Mouse (Mus musculus) yolk sac, embryonic 10.5 days (tissue): ENCODE data around the gene Taf1c.

ENCODE experiments used
- DNase-seq: peaks from one replicate; pipeline ENCODE4 v3.0.0-alpha.2; 2017; ENCODE audit warnings: low spot score

Gene Taf1c

DNA sequence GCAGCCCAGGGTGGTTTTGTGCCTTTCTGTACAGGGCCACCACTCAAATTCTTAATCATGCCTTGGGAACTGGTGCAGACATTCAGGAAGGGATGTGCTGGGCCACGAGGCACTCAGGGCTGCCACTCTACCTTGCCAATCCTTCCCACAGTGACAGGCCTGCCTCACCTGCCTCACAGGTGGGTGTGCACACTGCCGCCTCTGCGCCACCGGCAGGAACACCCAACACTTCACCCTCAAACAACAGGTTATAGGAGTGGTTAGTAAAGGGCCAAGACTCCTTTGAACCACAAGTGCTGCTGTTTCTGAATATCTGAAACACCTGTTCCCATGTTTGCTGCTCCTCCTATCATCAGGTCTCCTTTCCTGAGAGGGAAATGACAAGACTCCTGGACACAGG lies 32.6 kb downstream of the Taf1c start:
- no peak for DNase-seq

DNA sequence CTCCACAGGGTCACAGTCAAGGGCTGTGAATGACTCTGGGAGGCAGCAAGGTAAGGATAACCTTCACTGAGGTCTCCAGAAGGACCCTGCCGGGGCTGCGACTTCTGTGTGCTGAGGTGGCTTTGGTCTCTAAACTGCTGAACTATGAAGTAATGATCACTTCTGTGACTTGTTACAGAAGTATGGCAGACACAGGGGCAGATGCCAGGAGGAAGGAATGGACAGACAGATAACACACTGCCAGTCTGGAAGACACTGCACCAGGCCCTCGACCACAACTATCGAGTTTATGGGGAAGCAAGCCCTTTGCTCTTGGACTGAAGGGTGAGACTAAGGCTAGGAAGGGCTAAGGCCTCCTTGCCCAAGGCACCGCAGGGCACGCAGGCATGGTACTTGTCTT lies 33.9 kb downstream of the Taf1c start:
- DNase-seq: no peak

DNA sequence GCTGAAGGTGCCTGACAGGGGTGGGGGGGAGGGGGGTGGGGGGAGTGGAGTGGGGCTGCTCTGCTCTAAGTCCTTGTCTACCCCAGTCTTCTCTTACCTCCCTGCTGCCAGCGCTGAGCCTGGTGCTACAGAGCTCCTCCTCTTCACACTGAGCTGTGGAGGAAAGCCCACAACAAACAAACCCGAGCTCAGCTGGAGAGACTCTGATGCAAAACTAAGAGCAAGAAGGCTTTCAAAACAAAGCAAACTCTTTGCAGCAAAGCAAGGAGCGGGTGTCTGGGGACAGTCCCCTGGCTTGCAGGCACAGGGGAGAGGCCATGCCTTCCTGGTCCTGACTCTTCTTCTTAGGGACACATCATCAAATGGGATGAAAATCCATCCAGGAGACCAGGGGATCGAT lies 35.1 kb downstream of the Taf1c start:
- DNase-seq: no peak

DNA sequence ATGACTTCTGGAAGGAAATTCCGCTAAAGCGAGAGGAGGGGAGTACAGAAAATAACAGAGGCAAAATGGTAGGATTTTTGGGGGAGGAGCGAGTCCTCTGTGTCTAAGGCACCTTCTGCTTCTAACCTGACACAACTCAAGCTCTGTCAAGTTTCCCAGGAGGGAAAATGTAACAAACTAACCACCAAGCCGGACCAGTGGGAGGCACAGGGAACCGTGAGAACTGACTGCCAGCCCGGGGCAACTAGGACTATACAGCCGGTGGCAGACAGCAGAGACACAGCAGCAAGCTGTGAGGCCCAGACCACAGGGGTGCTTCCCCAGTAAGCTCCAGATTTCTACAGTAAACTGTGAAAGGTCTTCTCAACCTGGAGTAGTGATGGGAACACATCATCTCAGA lies 36.1 kb downstream of the Taf1c start:
- DNase-seq: no peak

DNA sequence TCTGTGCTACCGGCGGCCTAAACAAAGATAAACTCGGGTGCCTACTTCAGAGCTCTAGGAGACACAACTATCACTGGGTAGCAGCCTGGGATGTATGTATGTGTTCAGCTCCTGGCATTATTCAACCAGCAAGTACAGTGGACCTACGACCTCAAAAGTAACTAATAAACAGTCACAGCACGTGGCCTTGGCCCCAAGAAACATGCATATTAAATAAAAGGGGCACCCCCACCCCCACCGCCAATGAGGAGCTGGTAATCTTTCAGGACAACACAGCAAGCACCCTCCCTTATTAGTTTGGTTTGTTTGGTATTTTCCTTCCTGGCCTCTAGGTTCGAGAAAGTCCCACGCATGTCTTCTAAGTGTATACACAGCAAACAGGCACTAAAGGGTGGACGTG lies 36.8 kb downstream of the Taf1c start:
- no peak for DNase-seq

DNA sequence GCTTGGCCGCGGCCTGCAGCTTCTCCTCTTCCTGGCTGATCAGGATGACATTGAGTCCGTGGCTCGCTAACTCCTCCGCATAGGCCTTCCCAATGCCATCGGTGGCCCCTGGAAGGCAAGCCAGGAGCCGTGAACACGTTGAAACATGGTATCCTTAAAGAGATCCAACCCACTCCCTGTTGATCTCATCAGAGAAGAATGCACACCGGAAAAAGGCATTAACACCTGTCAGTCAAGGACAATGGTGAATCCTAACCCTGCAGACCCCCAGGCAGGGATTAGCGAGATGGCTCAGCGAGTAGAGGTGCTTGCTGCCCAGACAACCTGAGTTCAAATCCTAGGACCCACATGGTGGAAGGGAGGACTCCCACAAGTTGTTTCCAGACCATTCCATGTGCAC lies 38.7 kb downstream of the Taf1c start:
- no peak for DNase-seq

DNA sequence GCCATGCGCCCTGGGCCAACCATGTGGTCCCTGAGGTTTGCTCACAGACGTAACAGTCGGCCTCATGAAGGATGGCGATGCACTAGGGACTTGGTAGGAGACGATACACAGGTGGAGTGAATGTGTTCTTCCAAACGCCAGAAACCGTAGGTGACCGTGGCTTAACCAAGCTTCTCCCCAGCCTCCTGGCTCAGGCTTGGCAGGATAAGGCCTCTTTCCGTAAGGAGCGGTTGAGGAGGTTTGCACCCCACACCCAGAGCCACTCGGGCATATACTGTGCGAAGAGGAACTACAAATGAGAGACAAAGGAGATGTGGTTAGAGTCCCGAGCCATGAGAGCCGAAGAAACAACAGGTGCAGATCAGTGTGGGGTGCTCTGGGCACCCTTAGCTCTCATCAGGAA lies 41.2 kb downstream of the Taf1c start:
- DNase-seq: no peak

DNA sequence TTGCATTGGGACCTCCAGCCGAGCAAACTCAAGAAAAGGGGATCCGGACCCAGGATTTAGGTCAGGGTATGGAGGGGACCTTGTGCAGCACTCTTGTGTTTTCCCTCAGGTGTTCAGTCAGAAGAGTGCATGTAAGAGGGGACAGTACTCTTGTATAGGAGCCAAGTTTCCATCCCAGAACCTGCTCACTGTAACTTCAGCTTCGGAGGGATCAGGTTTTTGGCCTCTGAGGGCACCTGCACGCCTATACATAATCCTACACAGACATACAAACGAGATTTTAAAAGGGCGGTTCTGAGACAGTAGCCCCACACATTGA lies 45.7 kb downstream of the Taf1c start:
- no peak for DNase-seq

DNA sequence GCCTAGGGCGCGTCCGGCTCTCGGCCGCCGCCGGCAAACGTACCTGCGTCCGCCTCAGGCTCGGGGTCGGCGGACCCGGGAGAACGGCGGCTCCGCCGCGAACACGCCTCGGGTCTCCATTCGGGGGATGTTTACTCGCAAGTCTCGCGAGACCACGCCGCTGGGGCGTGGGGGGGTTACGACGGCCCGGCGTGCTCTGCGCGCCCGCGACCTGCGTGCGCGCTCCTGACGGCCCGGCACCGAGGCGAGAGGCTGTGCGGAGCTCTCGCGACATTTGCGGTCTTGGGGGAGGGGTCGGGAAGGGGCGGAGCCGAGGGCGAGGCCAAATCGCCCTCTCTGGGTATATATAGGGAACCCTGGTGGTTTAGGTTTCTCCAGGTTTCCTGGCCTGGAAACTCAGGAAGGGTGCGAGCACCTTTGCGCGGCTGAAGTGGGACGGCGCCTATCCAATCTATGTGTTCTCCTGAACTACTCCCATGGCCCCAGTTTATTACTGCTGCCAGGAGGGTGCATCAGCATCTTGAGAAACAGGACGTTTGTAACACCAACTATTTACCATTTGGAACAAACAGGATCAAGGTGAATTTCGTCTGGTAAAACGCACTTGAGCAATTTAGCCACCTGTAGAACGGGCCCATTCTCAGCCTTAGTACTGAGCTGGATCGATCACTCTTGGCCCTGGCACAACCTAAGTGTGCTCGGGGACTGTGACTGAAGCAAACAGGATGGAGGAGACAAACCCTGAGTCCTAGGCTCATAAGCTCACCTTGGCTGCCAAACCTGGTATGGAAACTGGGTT lies 46.2 kb downstream of the Taf1c start, which contains the start of gene Mbtps1:
Mbtps1 (minus strand) TSS at position 133 of the 799 bp plus-strand sequence.
- peak; percentile 98 for DNase-seq

DNA sequence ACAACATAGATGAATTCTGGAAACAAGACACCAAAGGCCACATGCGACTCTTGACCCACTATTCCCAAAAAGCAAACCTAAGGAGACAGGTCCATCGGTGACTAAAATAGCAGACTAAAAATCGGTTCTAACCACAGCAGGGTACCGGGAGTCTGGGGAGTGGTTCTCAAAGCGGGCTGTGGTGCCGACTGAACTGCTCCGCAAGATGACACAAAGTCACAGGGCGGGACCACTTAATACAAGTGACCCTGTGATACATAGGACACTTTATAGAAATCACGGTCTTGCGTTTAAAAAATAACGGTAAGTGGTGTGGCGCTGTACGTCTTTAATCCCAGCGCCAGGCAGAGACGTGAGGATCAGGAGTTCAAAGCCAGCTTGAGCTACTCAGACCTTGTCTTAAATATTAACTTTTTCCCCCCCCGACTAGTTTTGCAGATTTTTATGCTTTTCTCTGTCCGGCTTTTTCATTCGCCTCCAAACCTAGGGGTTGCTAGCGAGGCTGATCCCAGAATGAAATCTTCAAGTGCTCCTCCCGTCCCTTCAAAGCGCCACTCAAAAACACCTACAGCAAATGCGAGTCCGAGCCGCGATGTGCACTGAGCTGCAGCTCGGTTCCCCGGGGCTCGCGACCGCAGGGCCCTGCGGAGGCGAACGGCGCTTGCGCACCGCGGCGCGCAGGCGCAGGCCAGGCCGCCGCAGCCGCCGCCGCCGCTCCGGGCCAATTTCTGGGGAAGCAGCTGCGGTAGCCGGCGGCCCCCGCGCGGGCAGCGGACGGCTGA lies 47.0 kb downstream of the Taf1c start:
- no peak for DNase-seq

DNA sequence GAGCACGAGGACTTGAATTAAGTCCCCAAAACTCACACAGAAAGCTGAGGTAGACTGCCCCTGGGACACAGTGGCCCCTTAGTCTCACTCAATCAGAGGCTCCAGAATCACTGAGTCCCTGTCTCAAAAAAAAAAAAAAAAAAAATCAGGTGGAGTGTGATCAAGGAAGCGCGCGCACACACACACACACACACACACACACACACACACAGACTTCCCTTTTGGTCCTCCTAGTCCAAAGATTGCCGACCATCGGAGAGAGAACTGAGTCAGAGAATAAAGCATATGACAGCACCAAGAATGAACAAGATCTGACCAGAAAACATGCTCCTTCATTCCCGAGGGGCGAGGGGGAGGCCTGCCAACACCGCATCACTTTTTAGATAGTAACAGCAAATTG lies 47.9 kb downstream of the Taf1c start:
- DNase-seq: no peak

DNA sequence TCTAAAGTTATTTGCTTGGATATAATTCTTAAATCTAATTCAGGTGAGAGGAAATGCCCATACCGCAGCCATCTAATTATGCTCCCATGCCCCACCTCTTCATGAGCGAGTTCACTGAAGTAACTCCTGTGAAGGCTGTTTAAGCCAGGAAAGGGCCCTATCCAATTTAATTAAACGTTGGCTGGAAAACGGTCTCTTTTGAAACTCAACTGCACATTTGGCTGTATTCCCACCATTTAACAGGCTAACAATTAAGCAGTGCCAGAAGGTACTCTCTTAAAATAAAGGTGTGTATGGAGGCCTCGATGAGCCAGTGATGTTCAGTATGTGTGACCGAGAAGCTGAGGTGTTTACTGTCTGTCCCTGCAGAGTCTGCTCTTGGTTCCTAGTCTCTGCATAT lies 49.2 kb downstream of the Taf1c start:
- no peak for DNase-seq

DNA sequence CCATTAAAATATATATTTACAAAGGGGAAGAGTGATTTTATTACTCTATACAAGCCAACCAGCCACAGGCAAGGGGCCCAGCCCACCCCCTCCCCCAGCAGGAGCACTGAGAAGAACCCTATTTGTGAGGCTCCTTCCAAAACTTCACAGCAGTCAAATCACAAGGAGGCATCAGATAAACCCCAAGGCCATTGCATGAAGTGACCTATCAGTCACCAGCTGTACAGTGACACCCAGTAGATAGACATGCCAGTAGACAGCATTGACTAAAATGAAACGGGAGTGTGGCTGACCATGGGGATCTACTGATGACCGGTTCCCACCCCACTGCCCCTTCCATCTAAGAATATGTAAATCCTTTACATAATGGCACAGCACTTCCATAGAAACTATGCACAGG lies 52.1 kb downstream of the Taf1c start:
- DNase-seq: no peak

DNA sequence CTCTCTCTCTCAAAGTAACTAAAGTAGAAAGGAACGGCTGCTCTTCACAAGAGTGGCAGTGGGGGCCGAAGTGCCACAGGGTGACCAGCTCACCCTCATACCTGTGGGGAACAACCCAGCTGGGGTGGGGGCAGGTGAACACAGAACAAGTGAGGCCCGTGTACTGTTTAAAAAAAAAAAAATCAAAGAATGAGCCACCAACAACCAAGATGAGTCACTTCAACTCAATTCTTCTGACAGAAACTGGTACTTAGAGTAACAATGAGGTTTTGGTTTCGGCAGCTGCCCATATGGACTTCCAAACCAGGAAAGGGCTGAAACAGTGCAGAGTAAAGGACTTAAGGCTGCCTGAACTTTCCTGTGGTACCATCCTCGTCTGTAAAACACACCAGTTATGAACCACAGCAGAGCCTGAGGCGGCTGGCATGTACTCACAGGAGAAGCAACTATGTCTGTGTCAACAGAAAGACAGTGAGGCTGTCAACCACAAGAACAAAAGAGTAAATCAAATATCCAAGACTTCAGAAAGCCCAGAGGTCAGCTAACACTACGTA lies 56.4 kb downstream of the Taf1c start:
- no peak for DNase-seq
